Mouse (Mus musculus) cerebellum, adult 9-11 months (tissue): ENCODE results near the gene BC028528.
"Not testable (repeated sequence)": the region's sequence is repeated elsewhere in the genome, so short reads cannot be mapped to it uniquely, and the experiment has no call there.

Experiments
- DNase-seq: peaks from one replicate; pipeline ENCODE4 v3.0.0; 2022

Gene BC028528

GRCm38 (mm10) chr3:95871392-95871867 lies 20.4 kb downstream of the BC028528 start, which contains the start of gene Mrps21:
Mrps21 (minus strand) TSS chr3:95871519.
- DNase-seq = peak; percentile 90

- DNase-seq = no peak
These were observed 20.8 kb downstream of the BC028528 start for GRCm38 (mm10) chr3:95870976-95871375.

GRCm38 (mm10) chr3:95867408-95867807 lies 24.4 kb downstream of the BC028528 start:
- DNase-seq = no peak

- no peak for DNase-seq
These were observed 25.7 kb downstream of the BC028528 start for GRCm38 (mm10) chr3:95866071-95866470.

- no peak for DNase-seq
These were observed 26.2 kb downstream of the BC028528 start for GRCm38 (mm10) chr3:95865571-95865970.

GRCm38 (mm10) chr3:95865050-95865449 lies 26.8 kb downstream of the BC028528 start:
- DNase-seq = peak; percentile 41

- DNase-seq = no peak
These were observed 28.2 kb downstream of the BC028528 start for GRCm38 (mm10) chr3:95863578-95863977.

- DNase-seq = peak; percentile 68
These were observed 30.0 kb downstream of the BC028528 start for GRCm38 (mm10) chr3:95861796-95862195.

GRCm38 (mm10) chr3:95861216-95861615 lies 30.6 kb downstream of the BC028528 start:
- no peak for DNase-seq

- no peak for DNase-seq
These were observed 31.5 kb downstream of the BC028528 start for GRCm38 (mm10) chr3:95860323-95860722.

- DNase-seq = not testable (repeated sequence)
These were observed 33.5 kb downstream of the BC028528 start for GRCm38 (mm10) chr3:95858278-95858677.

GRCm38 (mm10) chr3:95857050-95857449 lies 34.8 kb downstream of the BC028528 start:
- DNase-seq = not testable (repeated sequence)

- DNase-seq = no peak
These were observed 35.7 kb downstream of the BC028528 start for GRCm38 (mm10) chr3:95856115-95856514.

GRCm38 (mm10) chr3:95855502-95856089 lies 36.2 kb downstream of the BC028528 start, which contains the start of gene Prpf3:
Prpf3 (minus strand) TSS chr3:95855885.
- DNase-seq = peak; percentile 93

- DNase-seq = no peak
These were observed 40.5 kb downstream of the BC028528 start for GRCm38 (mm10) chr3:95851317-95851716.

- DNase-seq = no peak
These were observed 41.2 kb downstream of the BC028528 start for GRCm38 (mm10) chr3:95850611-95851010.

- no peak for DNase-seq
These were observed 49.1 kb downstream of the BC028528 start for GRCm38 (mm10) chr3:95842503-95843214.

GRCm38 (mm10) chr3:95839250-95839649 lies 52.6 kb downstream of the BC028528 start:
- no peak for DNase-seq
